Mouse (Mus musculus) MEL (cell line): ENCODE measurements at regions not wholly inside any gene's neighbourhood (a gene's known extent, or its start where the extent isn't known, plus 50 kb on each side); places are given as distances from the start of the nearest gene placed in this dataset.

Source experiments
- CTCF ChIP-seq, 3 experiments: IDR thresholded peaks in 2 of 3; conservative IDR thresholded peaks in 1 of 3; 2 replicates each; pipeline ENCODE4 v1.5.1; 2011 to 2012; ENCODE audit warnings: low read length in 3 of 3, low read depth in 2 of 3, mild to moderate bottlenecking in 2 of 3, improper control_type of control experiment in 1 of 3, inconsistent platforms in 1 of 3, mixed read lengths in 1 of 3, moderate library complexity in 1 of 3; ENCODE audit not compliant: control insufficient read depth in 1 of 3, insufficient read depth in 1 of 3, poor library complexity in 1 of 3, severe bottlenecking in 1 of 3
- NELFE ChIP-seq: IDR thresholded peaks from 2 replicates; pipeline ENCODE4 v1.6.1; 2011; ENCODE audit warnings: low read depth, low read length, improper control_type of control experiment

DNA sequence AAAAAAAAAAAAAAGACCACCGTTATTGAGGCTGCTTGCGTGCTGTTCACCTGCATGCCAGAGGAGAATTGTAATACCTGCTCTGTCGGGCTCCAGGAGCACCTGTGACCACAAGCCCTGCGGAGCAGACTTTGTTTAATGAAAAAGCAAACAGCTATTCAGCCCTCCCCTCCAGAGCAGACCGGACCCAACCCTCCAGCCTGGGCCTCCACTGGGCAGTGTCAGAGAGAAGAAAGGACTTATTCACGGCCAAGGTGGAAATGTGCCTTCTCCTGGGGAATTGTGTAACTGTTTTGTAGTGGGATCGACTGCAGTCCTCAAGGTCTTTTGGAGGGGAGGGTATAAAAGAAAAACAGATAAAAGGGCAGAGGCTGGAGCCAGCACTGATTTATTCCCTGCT is 130.8 kb downstream of the Mycn start:
- TF ChIP-seq CTCF (IDR thresholded peaks at IDR 0.05 in 2 of 3, conservative IDR thresholded peaks at IDR 0.05 in 1 of 3; ENCODE audit: control insufficient read depth in 1 of 3, insufficient read depth in 1 of 3, low read depth in 2 of 3, low read length in 3 of 3, poor library complexity in 1 of 3, severe bottlenecking in 1 of 3) (no peak), NELFE (no peak)
